Mouse (Mus musculus) bone marrow, adult 2 months (tissue): ENCODE data around the gene Tpm4.
A peak's percentile ranks its signal among the peaks of the same experiment; 100 is the strongest.

Experiments
- CTCF ChIP-seq: fragments of 200-500 bp; IDR thresholded peaks from 2 replicates; pipeline ENCODE4 v1.5.1; 2011; ENCODE audit warnings: low read length, control low read depth; ENCODE audit not compliant: control insufficient read depth, insufficient read depth
- POLR2A ChIP-seq: fragments of 200-500 bp; IDR thresholded peaks from 2 replicates; pipeline ENCODE4 v1.6.1; 2011; ENCODE audit warnings: low read depth, mild to moderate bottlenecking, control low read depth, low read length, borderline replicate concordance; ENCODE audit not compliant: control insufficient read depth

DNA sequence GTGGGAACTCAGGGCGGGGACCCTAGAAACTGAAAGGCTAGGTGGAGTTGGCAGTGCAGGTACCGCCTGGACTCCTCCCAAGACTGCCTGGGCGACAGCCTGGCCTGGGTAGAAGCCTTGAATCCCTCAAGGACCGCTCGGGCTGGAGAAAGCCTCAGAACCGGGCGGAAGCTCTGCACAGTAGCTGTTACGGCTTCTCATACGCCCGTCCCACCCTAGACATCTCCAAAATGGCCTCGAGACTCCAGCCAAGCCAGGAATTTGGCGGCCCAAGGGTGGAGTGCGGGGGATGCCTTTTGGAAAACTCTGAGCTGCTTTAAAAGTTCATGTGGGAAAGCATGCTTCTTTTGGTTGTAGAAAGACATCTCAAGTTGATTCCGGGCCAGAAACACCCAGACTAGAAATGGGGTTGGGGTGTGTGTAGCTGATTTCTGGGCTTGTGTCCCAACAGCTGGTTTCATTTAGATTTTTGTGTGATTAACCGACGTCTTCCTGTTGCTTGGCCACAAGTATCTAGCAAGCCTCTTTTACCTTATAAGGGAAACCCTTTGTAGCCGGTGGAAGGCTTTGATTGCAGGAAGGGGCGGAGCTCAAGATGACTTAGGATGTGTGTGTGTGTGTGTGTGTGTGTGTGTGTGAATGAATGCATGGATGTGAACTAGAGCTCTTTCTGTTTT is 1.7 kb downstream of the Tpm4 start:
- TF ChIP-seq CTCF (no peak), POLR2A (peak; percentile 24; the same call in 1 of the 2 replicates)
